Mouse (Mus musculus) gastrocnemius, postnatal 10 days (tissue): ENCODE results near the gene Anapc7. TPM values are rescaled to one million over a fixed set of nuclear protein-coding genes. Genes with fewer than 3 reads are reported as not detected.
"Not testable (repeated sequence)": the region's sequence is repeated elsewhere in the genome, so short reads cannot be mapped to it uniquely, and the experiment has no call there.

ENCODE experiments used
- DNase-seq: peaks from one replicate; pipeline ENCODE4 v3.0.0; 2021; ENCODE audit warnings: mixed read lengths
- total RNA-seq, 2 experiments: library from RNA; stranded (reverse); gene quantifications; 2 replicates each; pipeline ENCODE4 v1.2.3; 2021

Gene Anapc7
- total RNA-seq, 2 experiments from 2014 or later = 21.5 to 25.4 TPM

GRCm38 (mm10) chr5:122405537-122405936, 16.0 kb upstream of the Anapc7 start:
- DNase-seq = no peak

GRCm38 (mm10) chr5:122409692-122410645, 11.5 kb upstream of the Anapc7 start:
- no peak for DNase-seq

- DNase-seq = no peak
These were observed 9.6 kb upstream of the Anapc7 start for GRCm38 (mm10) chr5:122411892-122412291.

GRCm38 (mm10) chr5:122412826-122413225, 8.7 kb upstream of the Anapc7 start:
- DNase-seq = no peak

- DNase-seq = no peak
These were observed 7.1 kb upstream of the Anapc7 start for GRCm38 (mm10) chr5:122414351-122414750.

GRCm38 (mm10) chr5:122415465-122415864, 6.0 kb upstream of the Anapc7 start:
- no peak for DNase-seq

GRCm38 (mm10) chr5:122420676-122421075, 817 bp upstream of the Anapc7 start:
- DNase-seq = not testable (repeated sequence)

- DNase-seq = peak; percentile 90
These were observed 825 bp downstream of the Anapc7 start for GRCm38 (mm10) chr5:122422071-122422964.

- DNase-seq = no peak
These were observed 1.6 kb downstream of the Anapc7 start for GRCm38 (mm10) chr5:122423083-122423482.

GRCm38 (mm10) chr5:122425550-122425949, 4.1 kb downstream of the Anapc7 start:
- DNase-seq = no peak

GRCm38 (mm10) chr5:122430036-122430775, 8.7 kb downstream of the Anapc7 start:
- no peak for DNase-seq

- no peak for DNase-seq
These were observed 9.7 kb downstream of the Anapc7 start for GRCm38 (mm10) chr5:122431221-122431620.

- no peak for DNase-seq
These were observed 13.0 kb downstream of the Anapc7 start for GRCm38 (mm10) chr5:122434541-122434940.

- DNase-seq = peak; percentile 29
These were observed 18.1 kb downstream of the Anapc7 start for GRCm38 (mm10) chr5:122439400-122440094.

GRCm38 (mm10) chr5:122440095-122440630, 18.7 kb downstream of the Anapc7 start:
- DNase-seq = no peak

GRCm38 (mm10) chr5:122444492-122444891, 23.0 kb downstream of the Anapc7 start:
- DNase-seq = no peak

- no peak for DNase-seq
These were observed 23.6 kb downstream of the Anapc7 start for GRCm38 (mm10) chr5:122445051-122445610.

- DNase-seq = no peak
These were observed 26.4 kb downstream of the Anapc7 start for GRCm38 (mm10) chr5:122447857-122448256.

GRCm38 (mm10) chr5:122448869-122449268, 27.4 kb downstream of the Anapc7 start:
- no peak for DNase-seq

- no peak for DNase-seq
These were observed 28.5 kb downstream of the Anapc7 start for GRCm38 (mm10) chr5:122449946-122450345.

- no peak for DNase-seq
These were observed 29.4 kb downstream of the Anapc7 start for GRCm38 (mm10) chr5:122450913-122451317.
